Comparison of ENCODE assay signal across 8 mouse cellular contexts in genomic region chr5:37245651-37246050, GRCm38 (mm10). TPM values are rescaled to one million over a fixed set of nuclear protein-coding genes. Genes with fewer than 3 reads are reported as not detected.
A peak's percentile ranks its signal among the peaks of the same experiment; 100 is the strongest.
DNase-seq lines count a peak whose midpoint lies in the region; ATAC-seq and TF ChIP-seq lines count a peak whose summit lies in the region.

No protein-coding gene starts in this region.

- no peaks in the 10 kb centered on the region for H3K4me1 ChIP-seq in lung, embryonic 14.5 days (ENCODE audit: insufficient read depth)
- H3K4me1 ChIP-seq in intestine, postnatal 0 days (replicated peaks; ENCODE audit: control insufficient read depth, insufficient read depth, low read length), result 0 out of 2 replicates have a peak, but pooled peaks cover 3% of the 10 kb centered on the region
- peaks cover 7% of the 10 kb centered on the region for H3K4me1 ChIP-seq in liver, embryonic 15.5 days (replicated peaks)

- no peaks in the 10 kb centered on the region for H3K36me3 ChIP-seq in lung, embryonic 14.5 days (ENCODE audit: insufficient read depth)
- no peaks in the 10 kb centered on the region for H3K36me3 ChIP-seq in intestine, postnatal 0 days (ENCODE audit: control insufficient read depth, insufficient read depth)
- no peaks in the 10 kb centered on the region for H3K36me3 ChIP-seq in liver, embryonic 15.5 days (replicated peaks)

- peak overlapping the region; percentile 60 for H3K4me2 ChIP-seq in lung, embryonic 14.5 days
- peak overlapping the region; percentile 63 for H3K4me2 ChIP-seq in intestine, postnatal 0 days (replicated peaks; ENCODE audit: low read depth)
- peak overlapping the region; percentile 35 for H3K4me2 ChIP-seq in liver, embryonic 15.5 days

- DNase-seq in lung, embryonic 14.5 days, result peak; percentile 68
- DNase-seq in lung, postnatal 14 days, result no peak
- peak; percentile 86 to 88 for DNase-seq in cerebellum, postnatal 14 days
- peak; percentile 74 to 80 for DNase-seq in frontal cortex, postnatal 36 days (ENCODE audit: low spot score in 2 of 2)
- peak; percentile 73 to 81 for DNase-seq in right cerebral cortex, postnatal 36 days (ENCODE audit: low spot score in 2 of 2)
- no peak for DNase-seq in spleen, adult 18-20 months

- no peak overlapping the region; the same call in 1 of the 2 replicates for H3K9ac ChIP-seq in lung, embryonic 14.5 days
- H3K9ac ChIP-seq in intestine, postnatal 0 days (ENCODE audit: low read depth, low read length), result peak overlapping the region; percentile 17; the same call in 1 of the 2 replicates
- H3K9ac ChIP-seq in liver, embryonic 15.5 days, result no peak overlapping the region

- peak overlapping the region; percentile 43 for H3K4me3 ChIP-seq in lung, embryonic 14.5 days (ENCODE audit: low read depth, low read length)
- peak overlapping the region; percentile 36 for H3K4me3 ChIP-seq in intestine, postnatal 0 days (ENCODE audit: low read depth, low read length)
- peak overlapping the region; percentile 27 for H3K4me3 ChIP-seq in liver, embryonic 15.5 days (replicated peaks)

- peaks cover 70% of the 10 kb centered on the region for H3K27me3 ChIP-seq in lung, embryonic 14.5 days (ENCODE audit: insufficient read depth, low read length)
- peaks cover 60% of the 10 kb centered on the region for H3K27me3 ChIP-seq in intestine, postnatal 0 days (replicated peaks; ENCODE audit: control insufficient read depth, insufficient read depth, low read length)
- H3K27me3 ChIP-seq in liver, embryonic 15.5 days, result peaks cover 73% of the 10 kb centered on the region

- ATAC-seq in lung, embryonic 14.5 days (ENCODE audit: insufficient read depth), result peak; percentile 42
- no peak for ATAC-seq in intestine, postnatal 0 days
- no peak for ATAC-seq in liver, embryonic 15.5 days (ENCODE audit: insufficient read depth)

- under 1% methylated on average over 42 of the region's 42 CpGs for WGBS in lung, embryonic 14.5 days
- WGBS in intestine, postnatal 0 days, result 0% methylated on average over 36 of the region's 42 CpGs
- WGBS in liver, embryonic 15.5 days (ENCODE audit: insufficient replicate concordance), result 2% methylated on average over 42 of the region's 42 CpGs

- H3K9me3 ChIP-seq in lung, embryonic 14.5 days (ENCODE audit: low read depth, low read length), result no peaks in the 10 kb centered on the region
- no peaks in the 10 kb centered on the region for H3K9me3 ChIP-seq in intestine, postnatal 0 days (ENCODE audit: control insufficient read depth)
- no peaks in the 10 kb centered on the region for H3K9me3 ChIP-seq in liver, embryonic 15.5 days (replicated peaks)

- no peak for TF ChIP-seq CTCF in lung, embryonic 14.5 days (IDR thresholded peaks at IDR 0.05; ENCODE audit: low read depth)
- TF ChIP-seq CTCF in intestine, postnatal 0 days (IDR thresholded peaks at IDR 0.05; ENCODE audit: low read depth), result peak; percentile 37

- no peak overlapping the region; the same call in 1 of the 2 replicates for H3K27ac ChIP-seq in lung, embryonic 14.5 days (ENCODE audit: low read depth)
- H3K27ac ChIP-seq in intestine, postnatal 0 days (ENCODE audit: low read depth, low read length), result no peak overlapping the region
- no peak overlapping the region for H3K27ac ChIP-seq in liver, embryonic 15.5 days (replicated peaks)

RNA-seq across cellular contexts. Expression of gene Crmp1, which starts 3.9 kb away (rescaled TPM):
- polyA plus RNA-seq in lung, embryonic 14.5 days (2014; fragmentation: Nextera tagmentation; extraction: Ambion mirVana), result 14.5 and 15.6 TPM in 2 replicates
- 8.9 and 11.4 TPM in 2 replicates for polyA plus RNA-seq in intestine, postnatal 0 days (2015; fragmentation: Nextera tagmentation; extraction: Ambion mirVana)
- 1.0 and 1.6 TPM in 2 replicates for polyA plus RNA-seq in liver, embryonic 15.5 days (2015; fragmentation: Nextera tagmentation; extraction: Ambion mirVana)

Comparison
In these comparisons a context has a peak if more than half of its experiments do, and no peak if none do; other contexts are left out.
1. DNase-seq: peak in lung, embryonic 14.5 days (single experiment), cerebellum, postnatal 14 days (2 of 2), frontal cortex, postnatal 36 days (2 of 2) and right cerebral cortex, postnatal 36 days (2 of 2); none in lung, postnatal 14 days (single experiment) and spleen, adult 18-20 months (0 of 2).
2. Peak in every context shown above with its lines, with median percentiles within 50 percentile points of each other: H3K4me2 ChIP-seq and H3K4me3 ChIP-seq.